Mouse (Mus musculus) limb, embryonic 14.5 days (tissue): ENCODE measurements at regions not wholly inside any gene's neighbourhood (a gene's known extent, or its start where the extent isn't known, plus 50 kb on each side); places are given as distances from the start of the nearest gene placed in this dataset.
A peak's percentile ranks its signal among the peaks of the same experiment; 100 is the strongest.

Source experiments
- ATAC-seq: fragments of 200-750 bp; cut with Nextera tagmentation; 2 replicates; pipeline ENCODE4 v1.8.0; 2017; ENCODE audit warnings: low read depth, moderate number of reproducible peaks, moderate TSS enrichment; ENCODE audit not compliant: low FRiP score
- DNase-seq: peaks from one replicate; pipeline ENCODE4 v3.0.0-alpha.2; 2015; ENCODE audit warnings: low spot score
- H3K27ac ChIP-seq: fragments of 300-500 bp; sonication (generic); replicated peaks from 2 replicates; pipeline ENCODE4 v1.5.1; 2014; ENCODE audit warnings: low read depth, mild to moderate bottlenecking, low read length, moderate library complexity, mixed read lengths
- H3K27me3 ChIP-seq: fragments of 300-500 bp; sonication (generic); 2 replicates; pipeline ENCODE4 v1.6.1; 2014; ENCODE audit warnings: low read length, mixed read lengths; ENCODE audit not compliant: control insufficient read depth, insufficient read depth
- H3K36me3 ChIP-seq: fragments of 300-500 bp; sonication (generic); 2 replicates; pipeline ENCODE4 v1.6.1; 2014; ENCODE audit warnings: mild to moderate bottlenecking, low read length, moderate library complexity, mixed read lengths; ENCODE audit not compliant: control insufficient read depth, insufficient read depth
- H3K4me1 ChIP-seq: fragments of 300-500 bp; sonication (generic); 2 replicates; pipeline ENCODE4 v1.6.1; 2014; ENCODE audit warnings: antibody characterized with exemption, low read length, mixed read lengths; ENCODE audit not compliant: control insufficient read depth, insufficient read depth
- H3K4me2 ChIP-seq: fragments of 300-500 bp; sonication (generic); replicated peaks from 2 replicates; pipeline ENCODE4 v1.6.1; 2014; ENCODE audit warnings: low read depth, mild to moderate bottlenecking, low read length, moderate library complexity; ENCODE audit not compliant: severe bottlenecking
- H3K4me3 ChIP-seq: fragments of 300-500 bp; sonication (generic); replicated peaks from 2 replicates; pipeline ENCODE4 v1.5.1; 2014; ENCODE audit warnings: low read length
- H3K9ac ChIP-seq: fragments of 300-500 bp; sonication (generic); 2 replicates; pipeline ENCODE4 v1.6.1; 2014; ENCODE audit warnings: mild to moderate bottlenecking, low read depth, low read length, moderate library complexity; ENCODE audit not compliant: severe bottlenecking
- H3K9me3 ChIP-seq: fragments of 300-500 bp; sonication (generic); 2 replicates; pipeline ENCODE4 v1.6.1; 2016; ENCODE audit warnings: low read length; ENCODE audit not compliant: control insufficient read depth
- POLR2A ChIP-seq: fragments of 200-500 bp; IDR thresholded peaks from 2 replicates; pipeline ENCODE4 v1.8.0; 2012; ENCODE audit warnings: inconsistent platforms, mild to moderate bottlenecking, moderate library complexity, borderline replicate concordance; ENCODE audit not compliant: insufficient read depth, insufficient read length; ENCODE audit errors: extremely low read depth
- WGBS: fragments of 180-500 bp; shearing (Covaris S2); extraction: QIAGEN DNeasy Blood & Tissue Kit; methylation state at CpG from one replicate; pipeline ENCODE4 v1.1.7; 2014; 5-methylcytosine and 5-hydroxymethylcytosine counted together

GRCm38 (mm10) chr16:24258991-24259390 is 134.3 kb upstream of the Lpp start:
- ATAC-seq (no peak), DNase-seq (no peak)
- no peak overlapping the region for H3K9ac ChIP-seq
- no peak overlapping the region for H3K4me3 ChIP-seq
- no peaks in the 10 kb centered on the region for H3K27me3 ChIP-seq
- WGBS: 15% methylated on average over 1 of the region's 1 CpGs
- H3K27ac ChIP-seq: no peak overlapping the region
- no peak overlapping the region for H3K4me2 ChIP-seq
- TF ChIP-seq POLR2A: no peak
- H3K36me3 ChIP-seq: no peaks in the 10 kb centered on the region
- H3K4me1 ChIP-seq: no peaks in the 10 kb centered on the region
- H3K9me3 ChIP-seq: no peaks in the 10 kb centered on the region

- H3K9ac ChIP-seq: no peak overlapping the region
- no peak overlapping the region for H3K4me2 ChIP-seq
- no peak overlapping the region for H3K27ac ChIP-seq
- H3K4me3 ChIP-seq: no peak overlapping the region
- no peaks in the 10 kb centered on the region for H3K36me3 ChIP-seq
- no peaks in the 10 kb centered on the region for H3K4me1 ChIP-seq
- no peaks in the 10 kb centered on the region for H3K27me3 ChIP-seq
- no peak for ATAC-seq
- TF ChIP-seq POLR2A: no peak
- no peak for DNase-seq
- 49% methylated on average over 10 of the region's 10 CpGs for WGBS
- H3K9me3 ChIP-seq: no peaks in the 10 kb centered on the region
Observed at GRCm38 (mm10) chr16:24255037-24255436, 138.3 kb upstream of the Lpp start.

GRCm38 (mm10) chr16:24254590-24254989 is 138.7 kb upstream of the Lpp start:
- Histone ChIP-seq H3K4me2 (no peak overlapping the region), H3K4me1 (no peaks in the 10 kb centered on the region), H3K9ac (no peak overlapping the region), H3K27ac (no peak overlapping the region), H3K36me3 (no peaks in the 10 kb centered on the region), H3K9me3 (no peaks in the 10 kb centered on the region), H3K4me3 (no peak overlapping the region), H3K27me3 (no peaks in the 10 kb centered on the region)
- no peak for TF ChIP-seq POLR2A
- DNase-seq (no peak), ATAC-seq (no peak)

- Histone ChIP-seq H3K4me1 (no peaks in the 10 kb centered on the region), H3K4me2 (no peak overlapping the region), H3K9ac (no peak overlapping the region), H3K9me3 (no peaks in the 10 kb centered on the region), H3K27me3 (no peaks in the 10 kb centered on the region), H3K36me3 (no peaks in the 10 kb centered on the region), H3K27ac (no peak overlapping the region), H3K4me3 (no peak overlapping the region)
- 80% methylated on average over 4 of the region's 4 CpGs for WGBS
- TF ChIP-seq POLR2A: no peak
- DNase-seq (no peak), ATAC-seq (no peak)
Observed at GRCm38 (mm10) chr16:24254143-24254542, 139.2 kb upstream of the Lpp start.

- no peak for ATAC-seq
- 73% methylated on average over 5 of the region's 5 CpGs for WGBS
- Histone ChIP-seq H3K27me3 (no peaks in the 10 kb centered on the region), H3K9ac (no peak overlapping the region), H3K4me3 (no peak overlapping the region), H3K4me1 (no peaks in the 10 kb centered on the region), H3K27ac (no peak overlapping the region), H3K4me2 (no peak overlapping the region), H3K36me3 (no peaks in the 10 kb centered on the region), H3K9me3 (no peaks in the 10 kb centered on the region)
- DNase-seq: no peak
- TF ChIP-seq POLR2A: no peak
Observed at GRCm38 (mm10) chr16:24247291-24247690, 146.0 kb upstream of the Lpp start.

GRCm38 (mm10) chr16:24238075-24238555 is 155.2 kb upstream of the Lpp start:
- ATAC-seq (peak; percentile 55; the same call in 1 of the 2 replicates), DNase-seq (peak; percentile 15)
- no peak for TF ChIP-seq POLR2A
- Histone ChIP-seq H3K9me3 (no peaks in the 10 kb centered on the region), H3K36me3 (no peaks in the 10 kb centered on the region), H3K27me3 (no peaks in the 10 kb centered on the region), H3K9ac (no peak overlapping the region), H3K4me3 (no peak overlapping the region), H3K4me2 (no peak overlapping the region), H3K27ac (0 out of 2 replicates have a peak overlapping the region, but pooled peaks have one; percentile 19), H3K4me1 (peaks cover 23% of the 10 kb centered on the region)
- WGBS: 26% methylated on average over 3 of the region's 3 CpGs
